Mouse (Mus musculus) layer of hippocampus, adult 2 months (tissue): ENCODE measurements around the gene Dlk2. TPM values are rescaled to one million over a fixed set of nuclear protein-coding genes. Genes with fewer than 3 reads are reported as not detected.
A peak's percentile ranks its signal among the peaks of the same experiment; 100 is the strongest.

Experiments used
- DNase-seq, 2 experiments: peaks; one replicate each; pipeline ENCODE4 v3.0.0; 2022; ENCODE audit warnings: low spot score in 2 of 2
- H3K27ac ChIP-seq: fragments of 200-600 bp; 2 replicates; pipeline ENCODE4 v1.8.1; 2022
- H3K4me3 ChIP-seq: fragments of 200-600 bp; 2 replicates; pipeline ENCODE4 v1.8.1; 2022; ENCODE audit warnings: mild to moderate bottlenecking
- CTCF ChIP-seq: fragments of 200-600 bp; conservative IDR thresholded peaks from 2 replicates; pipeline ENCODE4 v1.8.1; 2022; ENCODE audit warnings: antibody characterized with exemption, mild to moderate bottlenecking, moderate library complexity
- long read RNA-seq, 2 experiments: library from polyadenylated mRNA; stranded (forward); transcript quantifications; one replicate each; pipeline ENCODE4 v2.0.0; 2021; ENCODE audit warnings: borderline mapping rate in 2 of 2
- total RNA-seq, 2 experiments: library from RNA; stranded (reverse); gene quantifications; 2 replicates each; pipeline ENCODE4 v1.2.3; 2021

Dlk2 gene
- total RNA-seq: 10 to 100 TPM; 52.5 to 53.5 TPM
- long read RNA-seq, experiment 1, partial matches to known transcripts: 4 of 22 reads
- long read RNA-seq, experiment 1, other reads (novel, unspliced or antisense): 14 of 22 reads
- long read RNA-seq, experiment 2, transcript Dlk2-203 (6 exons, 1,528 nt): major isoform, 13 of 40 reads
- long read RNA-seq, experiment 2, partial matches to known transcripts: 1 of 40 reads
- long read RNA-seq, experiment 2, other reads (novel, unspliced or antisense): 26 of 40 reads

DNA sequence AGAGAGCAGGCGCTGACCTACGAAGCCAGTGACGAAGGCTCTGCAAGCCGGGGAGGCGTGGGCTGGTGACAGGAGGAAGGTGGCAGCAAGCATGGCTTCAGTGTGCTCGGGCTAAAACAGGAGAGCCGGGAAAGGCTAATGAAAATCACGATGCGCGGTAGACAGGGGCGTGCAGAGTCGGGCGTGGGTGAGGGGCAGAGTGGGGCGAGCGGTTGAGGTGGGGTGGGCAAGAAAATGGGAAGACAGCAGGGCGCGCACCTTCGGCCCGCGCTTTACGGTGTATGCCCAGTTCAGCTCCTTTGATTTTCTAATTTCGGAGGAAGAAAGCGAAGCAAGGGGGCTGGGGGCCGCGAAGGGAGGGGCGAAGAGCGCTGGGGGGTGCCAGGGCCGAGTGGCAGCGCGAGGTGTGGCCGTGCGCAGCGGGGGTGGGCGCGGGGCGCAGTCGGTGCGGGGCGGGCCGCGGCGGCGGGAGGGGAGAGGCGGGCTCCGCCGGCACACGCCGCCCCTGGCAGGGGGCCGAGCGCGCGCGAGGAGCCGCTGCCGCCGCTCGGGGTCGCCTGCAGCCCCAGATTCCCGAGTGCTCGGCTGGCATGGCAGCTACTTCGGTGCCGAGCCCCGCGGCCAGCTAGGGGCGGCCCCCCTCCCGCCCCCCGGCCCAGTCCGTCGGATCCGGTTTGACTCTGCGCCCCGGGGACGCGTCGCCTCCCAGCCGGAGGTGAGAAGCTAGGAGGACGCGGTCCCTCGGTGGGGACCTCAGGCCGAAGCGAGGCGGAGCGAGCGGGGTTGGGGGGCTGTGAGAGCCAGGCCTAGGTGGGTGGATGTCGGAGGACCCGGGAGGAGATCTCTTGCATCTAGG is at the start of gene Dlk2:
Gene Dlk2 (plus strand): TSS at position 58 of the 856 bp plus-strand sequence.
- Histone ChIP-seq H3K27ac (peak within 1 kb of the TSS; percentile 86), H3K4me3 (peak within 1 kb of the TSS; percentile 72)
- DNase-seq: peak; percentile 46 to 55

DNA sequence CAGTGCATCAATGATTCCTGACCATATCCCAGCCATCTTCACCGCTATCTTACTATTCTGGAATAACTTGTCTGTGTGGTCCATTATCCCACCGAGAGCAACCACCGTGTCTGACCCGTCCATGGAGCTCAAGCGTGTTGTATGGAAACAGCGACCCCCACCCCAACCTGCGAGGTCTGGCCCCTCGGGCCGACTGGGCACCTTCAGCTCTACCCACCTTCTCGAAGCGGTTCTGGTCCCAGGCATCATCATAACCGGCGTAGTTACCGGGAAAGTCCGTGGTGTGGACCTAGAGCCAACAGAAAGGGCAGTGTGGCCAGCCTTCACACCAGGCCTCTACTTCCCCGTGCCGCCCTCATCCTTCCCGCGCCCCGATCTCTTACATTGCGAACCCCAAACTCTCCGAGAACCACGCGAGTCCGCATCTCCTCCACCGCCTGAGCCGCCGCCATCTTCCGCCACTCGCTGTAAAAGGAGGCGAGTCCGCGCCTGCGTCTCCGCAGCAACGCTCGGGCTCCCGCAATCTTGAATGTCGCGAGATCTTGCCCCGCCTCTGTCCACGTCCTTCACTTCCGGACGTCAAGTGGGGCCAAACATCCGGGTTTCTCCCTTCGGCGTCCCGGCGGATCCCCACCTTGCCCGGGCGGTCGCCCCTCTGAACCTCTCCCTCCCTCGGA is 49.6 kb upstream of the Dlk2 start, which contains the start of the genes Polr1c and Yipf3:
Gene Polr1c (minus strand): TSS at position 543 of the 677 bp plus-strand sequence.
Gene Yipf3 (plus strand): TSS at position 569 of the 677 bp plus-strand sequence.
- Histone ChIP-seq H3K27ac (peak within 1 kb of the TSS; percentile 95), H3K4me3 (peak within 1 kb of the TSS; percentile 91)
- peak; percentile 94 to 96 for DNase-seq
- TF ChIP-seq CTCF: no peak

More for the DNA sequence above, at the start of gene Dlk2:
- no peak for TF ChIP-seq CTCF

DNA sequence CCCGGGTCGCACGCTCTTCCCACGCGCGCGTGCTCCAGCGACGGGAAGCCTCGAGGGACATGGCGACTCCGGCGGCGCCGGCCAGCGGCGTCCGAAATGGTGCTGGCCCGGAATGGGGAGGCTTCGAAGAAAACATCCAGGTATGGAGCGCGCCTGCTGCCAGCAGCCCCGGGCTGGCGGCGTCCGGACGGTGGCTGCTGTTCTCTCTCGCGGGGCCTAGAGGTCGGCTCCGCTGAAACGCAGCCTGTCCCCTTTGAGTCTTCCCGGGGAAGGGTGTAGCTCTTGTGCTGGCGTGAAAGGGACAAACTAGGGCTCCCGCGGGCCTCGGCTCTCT is 49.1 kb upstream of the Dlk2 start:
- peak overlapping the region; percentile 91 for H3K4me3 ChIP-seq
- peak overlapping the region; percentile 95 for H3K27ac ChIP-seq
- DNase-seq: peak in 1 of 2 experiments; percentile 42
- TF ChIP-seq CTCF: no peak

DNA sequence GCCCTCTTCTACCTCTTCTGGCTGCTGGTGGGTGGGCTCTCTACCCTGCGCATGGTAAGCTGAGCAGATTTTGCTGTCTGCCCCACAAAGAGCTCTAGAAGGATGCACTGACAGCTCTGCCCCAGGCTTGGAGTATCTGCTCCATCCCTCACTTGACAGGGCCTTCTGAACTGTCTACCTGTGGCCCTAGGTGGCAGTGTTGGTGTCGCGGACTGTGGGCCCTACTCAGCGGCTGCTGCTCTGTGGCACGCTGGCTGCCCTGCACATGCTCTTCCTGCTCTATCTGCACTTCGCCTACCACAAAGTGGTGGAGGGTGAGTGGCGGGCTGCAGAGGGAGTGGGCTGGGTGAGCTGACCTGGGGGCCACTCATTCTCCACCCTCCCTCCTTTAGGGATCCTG is 46.0 kb upstream of the Dlk2 start:
- peak; percentile 26; the same call in 1 of the 2 replicates for TF ChIP-seq CTCF
- no peak for DNase-seq
- Histone ChIP-seq H3K4me3 (no peak overlapping the region), H3K27ac (no peak overlapping the region)

DNA sequence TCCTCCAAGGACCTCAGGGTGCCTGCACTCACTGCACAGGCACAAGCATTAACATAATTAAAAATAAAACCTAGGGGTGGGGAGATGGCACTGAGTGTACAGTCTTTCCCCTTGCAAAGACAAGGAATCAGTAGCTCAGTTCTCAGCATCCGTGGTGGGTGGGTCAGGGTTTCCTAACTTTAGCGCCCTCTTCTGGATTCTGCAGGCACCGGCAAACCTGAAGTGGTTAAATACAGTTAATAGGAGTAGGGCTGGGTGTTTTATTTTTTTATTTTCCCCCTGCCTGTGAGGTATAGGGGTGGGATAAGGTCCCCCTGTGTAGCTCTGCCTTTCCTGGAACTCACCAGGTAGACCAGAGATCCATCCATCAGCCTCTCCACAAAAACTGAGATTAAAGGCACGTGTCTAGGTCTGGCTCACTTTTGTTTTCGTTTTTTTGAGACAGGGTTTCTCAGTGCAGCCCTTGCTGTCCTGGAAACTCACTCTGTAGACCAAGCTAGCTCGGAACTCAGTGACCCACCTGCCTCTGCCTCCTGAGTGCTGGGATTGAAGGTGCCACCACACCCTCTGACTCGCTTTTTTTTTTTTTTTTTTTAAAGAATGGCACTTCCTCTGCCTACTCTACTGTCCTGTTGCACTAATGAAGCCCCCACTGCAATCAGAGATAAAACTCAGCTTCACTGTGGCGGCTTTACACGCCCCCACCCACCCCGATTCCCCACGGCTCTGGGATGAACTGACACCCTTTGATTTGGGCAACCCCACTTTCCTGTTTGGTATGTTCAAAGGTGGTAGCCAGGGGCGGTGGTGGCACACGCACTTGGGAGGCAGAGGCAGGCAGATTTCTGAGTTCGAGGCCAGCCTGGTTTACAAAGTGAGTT is 44.4 kb upstream of the Dlk2 start:
- Histone ChIP-seq H3K27ac (peak overlapping the region; percentile 93; the same call in 1 of the 2 replicates), H3K4me3 (peak overlapping the region; percentile 83; the same call in 1 of the 2 replicates)
- peak; percentile 75 for TF ChIP-seq CTCF
- peak in 1 of 2 experiments; percentile 50 for DNase-seq

DNA sequence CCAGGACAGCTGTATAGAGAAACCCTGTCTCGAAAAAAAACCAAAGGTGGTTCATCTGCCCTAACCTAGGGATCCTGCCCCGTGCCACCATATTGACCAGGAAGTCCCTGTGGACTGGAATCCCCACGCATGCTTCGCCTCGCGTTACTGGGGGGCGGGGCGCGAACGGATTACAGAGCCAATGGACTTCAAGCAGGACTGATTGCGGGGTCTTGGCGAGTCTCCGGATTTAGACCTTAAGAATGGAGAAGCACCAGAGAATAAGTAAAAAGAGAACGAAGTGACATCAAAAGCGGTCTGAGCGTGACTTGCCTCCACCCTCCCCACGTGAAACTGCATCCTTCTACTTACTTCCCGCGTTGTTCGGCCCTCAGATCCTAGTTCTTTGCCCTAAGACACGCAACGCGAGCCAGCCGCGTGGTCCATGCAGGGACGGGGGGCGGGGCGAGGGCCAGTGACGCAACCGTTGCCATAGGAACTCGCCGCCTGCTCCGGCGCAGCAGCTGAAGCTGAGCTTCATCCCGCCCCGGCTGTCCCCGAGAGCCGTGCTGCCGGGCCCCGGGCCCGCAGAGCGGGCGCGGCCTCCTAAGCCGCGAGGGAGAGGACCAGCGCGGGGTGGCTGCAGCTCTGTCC is 43.7 kb upstream of the Dlk2 start, which contains the start of gene Lrrc73:
Gene Lrrc73 (plus strand): TSS at position 80 of the 633 bp plus-strand sequence.
- TF ChIP-seq CTCF: no peak
- peak; percentile 93 to 95 for DNase-seq
- Histone ChIP-seq H3K4me3 (peak within 1 kb of the TSS; percentile 83), H3K27ac (peak within 1 kb of the TSS; percentile 93)

DNA sequence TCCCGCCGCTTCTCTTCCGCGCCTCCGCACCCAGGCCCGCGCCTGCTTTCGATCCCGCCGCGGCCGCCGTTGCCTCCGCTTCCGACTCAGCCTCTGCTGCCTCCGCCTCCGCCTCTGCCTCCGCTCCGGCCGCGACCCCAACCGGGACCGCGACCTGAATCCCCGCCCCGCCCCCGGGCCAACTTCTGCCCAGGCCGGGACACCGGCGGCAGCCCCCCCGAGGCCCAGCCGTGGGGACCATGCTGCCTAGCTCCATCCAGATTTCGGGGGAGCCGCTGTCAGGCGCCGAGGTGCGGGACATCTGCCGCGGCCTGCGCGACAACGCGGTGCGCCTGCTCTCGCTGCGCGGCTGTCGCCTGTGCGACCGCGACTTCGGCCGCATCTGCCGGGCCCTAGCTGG is 43.1 kb upstream of the Dlk2 start:
- no peak for TF ChIP-seq CTCF
- Histone ChIP-seq H3K27ac (peak overlapping the region; percentile 93), H3K4me3 (peak overlapping the region; percentile 83)
- peak in 1 of 2 experiments; percentile 37 for DNase-seq

DNA sequence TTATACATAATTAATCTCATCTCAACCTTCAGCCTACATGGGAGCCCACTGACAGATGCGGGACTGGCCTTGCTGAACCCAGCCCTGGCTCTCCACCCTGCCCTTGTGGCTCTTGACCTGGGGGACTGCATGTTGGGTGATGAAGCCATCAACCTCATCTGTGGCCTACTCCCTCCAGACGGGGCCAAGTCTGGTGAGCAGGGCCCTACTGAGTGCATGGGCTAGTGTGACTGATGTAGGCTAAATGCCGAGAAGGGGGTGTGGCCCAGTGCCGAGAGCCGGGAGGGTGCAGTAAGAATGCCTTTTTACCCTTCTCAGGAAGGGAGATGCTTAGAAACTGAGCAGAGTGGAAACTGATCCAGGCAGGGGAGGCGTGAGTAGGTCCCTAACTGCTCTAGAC is 42.1 kb upstream of the Dlk2 start:
- no peak for DNase-seq
- H3K4me3 ChIP-seq: peak overlapping the region; percentile 83
- no peak overlapping the region for H3K27ac ChIP-seq
- TF ChIP-seq CTCF: no peak

DNA sequence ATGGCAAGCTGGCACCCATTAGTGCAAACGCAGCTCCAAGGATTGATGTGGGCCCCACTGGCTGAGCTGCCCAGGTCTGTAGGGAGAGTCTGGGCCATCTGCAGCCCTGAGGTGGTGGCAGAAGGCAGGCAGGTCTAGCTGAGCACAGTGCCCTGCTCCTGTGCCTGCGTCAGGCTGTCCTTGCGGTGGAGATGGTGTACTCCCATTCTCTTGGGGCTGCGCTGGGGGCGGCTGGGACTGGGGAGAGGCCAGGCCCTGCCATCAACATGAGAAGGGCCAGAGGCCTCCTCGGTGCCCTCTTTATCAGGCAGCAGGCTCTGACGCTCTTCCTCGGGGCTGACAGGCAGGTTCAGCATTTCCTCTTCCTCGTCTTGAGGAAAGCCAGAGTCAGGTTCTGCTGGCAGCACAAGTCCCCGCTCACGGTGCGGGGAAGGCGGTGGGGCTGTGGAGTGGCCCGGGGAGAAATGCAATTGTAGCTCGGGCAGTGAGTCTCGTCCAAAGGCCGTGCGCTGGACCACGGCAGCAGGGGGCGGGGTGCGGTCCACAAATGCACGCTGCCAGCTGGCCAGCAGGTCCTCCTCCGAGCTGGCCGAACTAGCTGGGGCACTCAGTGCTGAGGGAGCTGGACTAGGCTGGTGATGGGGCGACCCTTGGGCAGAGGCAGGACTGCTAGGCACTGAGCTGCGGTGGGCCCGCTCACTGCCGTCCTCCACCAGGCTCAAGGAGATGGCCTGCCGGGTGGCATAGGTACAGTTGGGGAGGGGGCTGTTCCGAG is 38.8 kb upstream of the Dlk2 start:
- TF ChIP-seq CTCF: no peak
- H3K4me3 ChIP-seq: no peak overlapping the region
- no peak overlapping the region for H3K27ac ChIP-seq
- DNase-seq: no peak

DNA sequence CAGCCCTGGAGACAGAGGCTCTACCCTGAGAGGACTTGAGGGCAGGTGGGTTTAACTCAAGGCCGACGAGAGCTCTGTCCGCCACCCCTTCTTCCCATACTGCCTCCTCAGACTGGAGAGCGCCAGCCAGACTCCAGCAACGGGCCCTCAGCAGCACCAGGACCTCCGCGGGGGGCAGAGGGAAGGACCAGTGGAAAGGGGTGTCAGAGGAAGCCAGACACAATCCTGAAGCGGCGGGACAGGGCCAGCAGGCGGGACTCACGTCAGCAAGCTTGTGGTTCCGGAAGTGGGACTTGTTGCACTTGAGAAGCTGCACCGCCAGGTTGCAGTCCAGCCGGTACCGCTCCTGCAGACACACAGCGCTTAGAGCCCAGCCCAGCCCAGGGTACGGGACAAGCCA is 37.5 kb upstream of the Dlk2 start:
- DNase-seq: no peak
- Histone ChIP-seq H3K27ac (no peak overlapping the region), H3K4me3 (no peak overlapping the region)
- no peak for TF ChIP-seq CTCF

DNA sequence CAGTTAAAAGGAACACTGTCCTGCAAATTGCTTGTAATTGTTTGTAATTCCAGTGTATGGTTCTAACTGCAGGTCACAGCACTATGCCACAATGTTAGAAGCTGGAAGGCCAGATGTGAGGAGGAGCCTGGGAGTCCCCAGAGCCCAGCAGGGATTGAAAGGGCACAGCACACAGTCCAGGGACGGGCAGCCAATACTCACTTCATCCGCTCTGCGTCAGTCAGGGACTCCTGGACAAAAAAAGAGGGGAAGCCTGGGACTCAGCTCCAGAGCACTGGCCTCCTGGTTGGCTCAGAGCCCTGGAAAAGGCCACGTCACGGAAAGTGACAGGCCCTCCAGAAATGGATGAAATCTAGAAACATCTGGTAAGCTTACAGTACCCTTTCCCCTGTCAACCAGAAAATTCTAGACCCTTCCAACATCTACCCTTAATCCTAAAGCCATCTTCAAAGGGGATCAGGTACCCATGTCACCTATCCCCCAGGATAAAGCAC is 35.0 kb upstream of the Dlk2 start:
- Histone ChIP-seq H3K27ac (no peak overlapping the region), H3K4me3 (no peak overlapping the region)
- no peak for DNase-seq
- TF ChIP-seq CTCF: no peak
